Mouse (Mus musculus) forebrain, postnatal 0 days (tissue): ENCODE data around the gene Tacc2. TPM values are rescaled to one million over a fixed set of nuclear protein-coding genes. Genes with fewer than 3 reads are reported as not detected.

Experiments
- ATAC-seq: fragments of 200-750 bp; cut with Nextera tagmentation; 2 replicates; pipeline ENCODE4 v1.8.0; 2017; ENCODE audit warnings: mild to moderate bottlenecking, moderate library complexity
- DNase-seq: peaks from one replicate; pipeline ENCODE4 v3.0.0-alpha.2; 2015
- H3K27ac ChIP-seq: fragments of 300-500 bp; sonication (generic); 2 replicates; pipeline ENCODE4 v1.5.1; 2014; ENCODE audit warnings: low read depth, mild to moderate bottlenecking, antibody characterized with exemption, low read length, moderate library complexity, mixed read lengths
- H3K27me3 ChIP-seq: fragments of 300-500 bp; sonication (generic); 2 replicates; pipeline ENCODE4 v1.6.1; 2014; ENCODE audit warnings: mild to moderate bottlenecking, low read length, mixed read lengths; ENCODE audit not compliant: insufficient read depth
- H3K36me3 ChIP-seq: fragments of 300-500 bp; sonication (generic); 2 replicates; pipeline ENCODE4 v1.6.1; 2014; ENCODE audit warnings: mild to moderate bottlenecking, moderate library complexity; ENCODE audit not compliant: insufficient read depth
- H3K4me1 ChIP-seq: fragments of 300-500 bp; sonication (generic); 2 replicates; pipeline ENCODE4 v1.6.1; 2014; ENCODE audit warnings: antibody characterized with exemption; ENCODE audit not compliant: insufficient read depth
- H3K4me2 ChIP-seq: fragments of 300-500 bp; sonication (generic); 2 replicates; pipeline ENCODE4 v1.6.1; 2014; ENCODE audit warnings: low read depth, mild to moderate bottlenecking, moderate library complexity
- H3K4me3 ChIP-seq: fragments of 300-500 bp; sonication (generic); 2 replicates; pipeline ENCODE4 v1.5.1; 2014; ENCODE audit warnings: low read depth, low read length, mixed read lengths
- H3K9ac ChIP-seq: fragments of 300-500 bp; sonication (generic); 2 replicates; pipeline ENCODE4 v1.6.1; 2014; ENCODE audit warnings: mild to moderate bottlenecking
- H3K9me3 ChIP-seq: fragments of 300-500 bp; sonication (generic); 2 replicates; pipeline ENCODE4 v1.6.1; 2016; ENCODE audit warnings: low read length
- CTCF ChIP-seq: sonication (generic); IDR thresholded peaks from 2 replicates; pipeline ENCODE4 v1.5.1; 2016; ENCODE audit warnings: antibody characterized with exemption, control low read depth, low read depth
- WGBS: fragments of 180-500 bp; shearing (Covaris S2); extraction: QIAGEN DNeasy Blood & Tissue Kit; methylation state at CpG from one replicate; pipeline ENCODE4 v1.1.7; 2014; 5-methylcytosine and 5-hydroxymethylcytosine counted together
- polyA plus RNA-seq: library from polyadenylated mRNA; unstranded; fragments of >200 nt; fragmentation: Nextera tagmentation; extraction: Ambion mirVana; gene quantifications from 2 replicates; pipeline ENCODE4 v1.2.1, GENCODE M21; 2015
- total RNA-seq: library from RNA; depleted of rRNA; stranded (reverse); fragments of >200 nt; gene quantifications from 2 replicates; pipeline ENCODE4 v1.2.3, GENCODE M21; 2014

Gene Tacc2
- total and polyA plus RNA-seq, 2 experiments from 2014 or later, result 54.1 to 60.9 TPM

GRCm38 (mm10) chr7:130692943-130693799 lies 115.9 kb downstream of the Tacc2 start:
- peak; percentile 83 for DNase-seq
- Histone ChIP-seq H3K36me3 (no peaks in the 10 kb centered on the region), H3K4me3 (peak overlapping the region; percentile 70), H3K27ac (peak overlapping the region; percentile 98), H3K9me3 (no peaks in the 10 kb centered on the region), H3K4me2 (peak overlapping the region; percentile 56), H3K9ac (peak overlapping the region; percentile 89), H3K4me1 (peaks cover 25% of the 10 kb centered on the region), H3K27me3 (no peaks in the 10 kb centered on the region)
- no peak for TF ChIP-seq CTCF
- peak; percentile 70 for ATAC-seq
- 2% methylated on average over 19 of the region's 19 CpGs for WGBS

DNA sequence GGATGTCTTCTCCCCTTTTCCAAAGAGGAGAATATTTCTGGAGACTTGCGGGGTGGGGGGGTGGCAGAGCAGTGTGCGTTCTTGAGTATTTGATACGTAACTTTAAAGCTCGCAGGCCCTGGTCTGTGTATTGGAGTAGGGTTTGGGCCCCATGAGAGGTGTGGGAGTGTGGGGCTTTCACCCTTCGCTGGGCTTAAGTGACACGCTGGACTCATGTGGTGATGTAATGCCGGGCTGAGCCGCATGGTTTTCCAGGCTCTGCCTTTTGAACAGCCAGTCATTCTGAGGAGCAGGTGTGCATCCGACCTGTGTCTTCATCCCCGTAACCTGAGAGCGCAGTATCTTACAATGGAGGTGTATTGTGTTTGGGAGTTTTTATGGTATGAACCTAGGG lies 116.6 kb downstream of the Tacc2 start:
- Histone ChIP-seq H3K36me3 (no peaks in the 10 kb centered on the region), H3K9ac (peak overlapping the region; percentile 89), H3K9me3 (no peaks in the 10 kb centered on the region), H3K4me1 (peaks cover 25% of the 10 kb centered on the region), H3K4me2 (peak overlapping the region; percentile 56), H3K27me3 (no peaks in the 10 kb centered on the region), H3K4me3 (peak overlapping the region; percentile 70), H3K27ac (peak overlapping the region; percentile 98)
- TF ChIP-seq CTCF, result peak; percentile 47
- ATAC-seq (no peak), DNase-seq (peak; percentile 57)
- 10% methylated on average over 11 of the region's 11 CpGs for WGBS

DNA sequence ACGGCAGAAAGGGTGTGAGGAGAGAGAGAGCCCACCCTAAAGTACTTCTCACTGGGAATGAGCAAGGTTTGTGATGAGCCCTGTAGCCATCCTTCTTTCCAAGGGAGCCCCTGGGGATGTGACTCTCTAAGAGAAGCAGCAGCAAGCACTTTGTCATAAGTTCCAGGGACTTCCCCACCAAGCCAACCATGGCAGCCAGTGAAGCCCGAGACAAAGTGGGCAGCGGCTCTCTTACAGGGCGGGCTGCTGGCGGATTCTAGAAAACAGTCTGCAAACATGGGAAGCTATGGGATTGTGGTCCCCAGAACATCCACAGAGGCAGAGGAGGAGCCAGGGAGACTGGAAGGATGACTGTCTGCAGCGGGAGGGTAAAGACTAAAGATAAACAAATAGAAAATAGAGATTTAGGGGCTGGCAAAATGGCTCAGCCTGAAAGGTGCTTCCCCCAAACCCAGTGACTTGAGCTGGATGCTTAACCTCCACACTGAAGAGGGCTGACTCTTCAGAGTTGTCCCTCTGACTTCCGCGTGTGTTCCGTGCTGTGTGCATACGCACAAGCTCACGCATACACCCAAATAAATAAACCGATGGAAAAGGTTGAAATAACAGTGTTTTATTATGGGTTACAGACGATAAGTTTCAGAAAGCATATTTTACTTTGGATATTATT lies 118.6 kb downstream of the Tacc2 start:
- Histone ChIP-seq H3K36me3 (0 out of 2 replicates have a peak, but pooled peaks cover 1% of the 10 kb centered on the region), H3K27ac (no peak overlapping the region), H3K9ac (0 out of 2 replicates have a peak overlapping the region, but pooled peaks have one; percentile 14), H3K27me3 (no peaks in the 10 kb centered on the region), H3K4me2 (peak overlapping the region; percentile 56), H3K9me3 (no peaks in the 10 kb centered on the region), H3K4me3 (no peak overlapping the region), H3K4me1 (peaks cover 25% of the 10 kb centered on the region)
- TF ChIP-seq CTCF, result no peak
- DNase-seq (no peak), ATAC-seq (no peak)
- 71% methylated on average over 13 of the region's 13 CpGs for WGBS

GRCm38 (mm10) chr7:130696347-130697234 lies 119.4 kb downstream of the Tacc2 start:
- peak overlapping the region; percentile 12 for H3K4me3 ChIP-seq
- DNase-seq, result peak; percentile 55

GRCm38 (mm10) chr7:130698480-130698879 lies 121.2 kb downstream of the Tacc2 start:
- Histone ChIP-seq H3K27me3 (no peaks in the 10 kb centered on the region), H3K4me2 (no peak overlapping the region), H3K4me3 (no peak overlapping the region), H3K27ac (no peak overlapping the region), H3K9ac (no peak overlapping the region), H3K36me3 (0 out of 2 replicates have a peak, but pooled peaks cover 8% of the 10 kb centered on the region), H3K4me1 (peaks cover 22% of the 10 kb centered on the region), H3K9me3 (no peaks in the 10 kb centered on the region)
- DNase-seq (no peak), ATAC-seq (no peak)
- no peak for TF ChIP-seq CTCF

More at GRCm38 (mm10) chr7:130696347-130697234, 119.4 kb downstream of the Tacc2 start:
- H3K4me1 ChIP-seq, result peaks cover 25% of the 10 kb centered on the region
- ATAC-seq, result peak; percentile 23
- H3K27ac ChIP-seq, result peak overlapping the region; percentile 35
- TF ChIP-seq CTCF, result no peak
- peak overlapping the region; percentile 56 for H3K4me2 ChIP-seq
- H3K9ac ChIP-seq, result peak overlapping the region; percentile 25; the same call in 1 of the 2 replicates
- no peaks in the 10 kb centered on the region for H3K27me3 ChIP-seq
- no peaks in the 10 kb centered on the region for H3K9me3 ChIP-seq
- WGBS, result 58% methylated on average over 16 of the region's 16 CpGs
- H3K36me3 ChIP-seq, result 0 out of 2 replicates have a peak, but pooled peaks cover 8% of the 10 kb centered on the region

DNA sequence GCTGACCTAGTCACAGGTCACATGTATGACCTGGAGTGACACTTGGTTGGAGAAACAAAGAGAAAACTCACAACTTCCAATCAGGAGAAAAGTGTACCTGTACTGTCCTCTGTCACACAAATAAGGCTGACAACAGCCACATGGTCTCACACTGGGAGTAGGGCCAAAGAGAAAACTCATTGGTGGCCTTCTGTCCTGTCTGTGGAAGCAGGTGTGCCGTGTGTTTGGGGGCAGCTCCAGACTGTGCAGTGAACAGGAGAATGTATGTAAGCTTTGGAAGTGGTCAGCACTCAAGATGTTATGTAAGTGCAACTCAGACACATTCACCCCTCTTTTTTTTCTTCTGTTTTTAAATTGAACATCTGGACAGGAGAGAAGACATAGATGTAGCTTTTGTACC lies 124.1 kb downstream of the Tacc2 start:
- Histone ChIP-seq H3K9ac (no peak overlapping the region), H3K27ac (no peak overlapping the region), H3K36me3 (0 out of 2 replicates have a peak, but pooled peaks cover 8% of the 10 kb centered on the region), H3K9me3 (no peaks in the 10 kb centered on the region), H3K27me3 (no peaks in the 10 kb centered on the region), H3K4me2 (no peak overlapping the region), H3K4me3 (no peak overlapping the region), H3K4me1 (peaks cover 9% of the 10 kb centered on the region)
- DNase-seq, result no peak
- TF ChIP-seq CTCF, result no peak
- no peak for ATAC-seq
- 76% methylated on average over 1 of the region's 1 CpGs for WGBS
